Mouse (Mus musculus) heart, embryonic 14.5 days (tissue): ENCODE data around the gene Cav2. TPM values are rescaled to one million over a fixed set of nuclear protein-coding genes. Genes with fewer than 3 reads are reported as not detected.

Experiments
- ATAC-seq: fragments of 200-750 bp; cut with Nextera tagmentation; 2 replicates; pipeline ENCODE4 v1.8.0; 2017; ENCODE audit warnings: low read depth, moderate TSS enrichment; ENCODE audit not compliant: insufficient number of reproducible peaks, insufficient read depth, low FRiP score
- H3K27ac ChIP-seq, 2 experiments: fragments of 200-500 bp in 1 of 2; fragments of 300-500 bp in 1 of 2; sonication (generic) in 1 of 2; replicated peaks in 1 of 2; 2 replicates each; pipeline ENCODE4 v1.5.1; 2012 to 2014; ENCODE audit warnings: low read depth in 2 of 2, low read length in 2 of 2, control low read depth in 1 of 2, mild to moderate bottlenecking in 1 of 2, mixed read lengths in 1 of 2; ENCODE audit not compliant: control insufficient read depth in 1 of 2, insufficient read depth in 1 of 2
- H3K27me3 ChIP-seq: fragments of 300-500 bp; sonication (generic); 2 replicates; pipeline ENCODE4 v1.6.1; 2014; ENCODE audit warnings: mild to moderate bottlenecking, low read length, control low read depth; ENCODE audit not compliant: control insufficient read depth, insufficient read depth
- H3K36me3 ChIP-seq: fragments of 300-500 bp; sonication (generic); 2 replicates; pipeline ENCODE4 v1.6.1; 2014; ENCODE audit warnings: mild to moderate bottlenecking, control low read depth, low read length, mixed read lengths; ENCODE audit not compliant: control insufficient read depth, insufficient read depth
- H3K4me1 ChIP-seq, 2 experiments: fragments of 200-500 bp in 1 of 2; fragments of 300-500 bp in 1 of 2; sonication (generic) in 1 of 2; 2 replicates each; pipeline ENCODE4 v1.6.1; 2012 to 2014; ENCODE audit warnings: low read length in 2 of 2, control low read depth in 1 of 2, mixed read lengths in 1 of 2; ENCODE audit not compliant: control insufficient read depth in 2 of 2, insufficient read depth in 2 of 2
- H3K4me2 ChIP-seq: fragments of 300-500 bp; sonication (generic); 2 replicates; pipeline ENCODE4 v1.6.1; 2014; ENCODE audit warnings: mild to moderate bottlenecking, low read length
- H3K4me3 ChIP-seq, 2 experiments: fragments of 200-500 bp in 1 of 2; fragments of 300-500 bp in 1 of 2; sonication (generic) in 1 of 2; 2 replicates each; pipeline ENCODE4 v1.5.1; 2012 to 2014; ENCODE audit warnings: low read length in 2 of 2, mild to moderate bottlenecking in 2 of 2, control low read depth in 1 of 2, low read depth in 1 of 2, moderate library complexity in 1 of 2; ENCODE audit not compliant: control insufficient read depth in 1 of 2, insufficient read depth in 1 of 2
- H3K9ac ChIP-seq: fragments of 300-500 bp; sonication (generic); 2 replicates; pipeline ENCODE4 v1.6.1; 2014; ENCODE audit warnings: mild to moderate bottlenecking, low read length
- H3K9me3 ChIP-seq: fragments of 300-500 bp; sonication (generic); 2 replicates; pipeline ENCODE4 v1.6.1; 2016; ENCODE audit warnings: low read length, control low read depth; ENCODE audit not compliant: control insufficient read depth
- WGBS: fragments of 180-500 bp; shearing (Covaris S2); extraction: QIAGEN DNeasy Blood & Tissue Kit; methylation state at CpG from one replicate; pipeline ENCODE4 v1.1.7; 2014; 5-methylcytosine and 5-hydroxymethylcytosine counted together
- polyA plus RNA-seq: library from polyadenylated mRNA; unstranded; fragments of >200 nt; fragmentation: Nextera tagmentation; extraction: Ambion mirVana; gene quantifications from 2 replicates; pipeline ENCODE4 v1.2.1, GENCODE M21; 2014

Gene Cav2
- polyA plus RNA-seq, 1 experiment from 2014 or later = 35.8 TPM

DNA sequence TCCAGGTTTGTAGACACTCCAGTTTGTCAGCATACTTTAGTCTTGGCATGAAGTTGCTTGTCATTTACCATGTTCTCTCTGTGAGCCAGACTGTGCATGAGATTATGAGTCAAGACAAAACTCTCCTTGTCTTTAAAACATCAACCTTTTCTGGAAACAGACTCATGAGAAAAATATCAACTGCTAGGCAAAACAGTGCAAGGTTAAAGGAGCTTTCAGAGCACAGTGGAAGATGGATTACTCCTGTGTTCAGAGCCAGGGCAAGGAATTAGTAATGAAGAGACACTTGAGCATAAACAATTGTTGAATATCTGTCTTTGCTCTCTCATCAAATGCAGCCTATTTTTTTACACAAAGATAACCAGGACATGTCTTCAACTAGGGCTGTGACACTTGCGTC is 22.1 kb upstream of the Cav2 start:
- H3K9ac ChIP-seq = no peak overlapping the region
- H3K9me3 ChIP-seq = no peaks in the 10 kb centered on the region
- H3K4me2 ChIP-seq = no peak overlapping the region
- no peaks in the 10 kb centered on the region for H3K4me1 ChIP-seq
- ATAC-seq = no peak
- H3K36me3 ChIP-seq = no peaks in the 10 kb centered on the region
- H3K4me3 ChIP-seq = no peak overlapping the region
- 53% methylated on average over 1 of the region's 1 CpGs for WGBS
- H3K27me3 ChIP-seq = no peaks in the 10 kb centered on the region
- no peak overlapping the region for H3K27ac ChIP-seq

DNA sequence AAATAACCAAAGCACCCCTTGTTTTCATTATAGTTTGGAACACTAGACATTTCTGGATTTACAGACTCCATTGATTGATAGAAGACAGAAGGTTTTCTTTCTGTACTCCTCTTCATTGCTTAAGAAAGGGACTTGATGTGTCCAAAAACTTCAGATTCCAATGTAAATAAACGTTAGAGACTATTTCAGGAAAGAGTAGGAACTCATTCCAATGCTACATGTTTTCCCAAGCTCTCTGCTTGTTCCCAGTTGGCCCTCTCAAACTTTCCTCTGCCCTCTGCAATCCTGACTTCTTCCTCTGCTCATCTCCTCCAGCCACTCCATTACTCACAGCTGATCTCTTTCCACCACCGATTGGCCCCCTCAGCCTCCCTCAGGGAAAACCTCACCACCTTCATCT is 18.2 kb upstream of the Cav2 start:
- no peaks in the 10 kb centered on the region for H3K27me3 ChIP-seq
- H3K9ac ChIP-seq = no peak overlapping the region
- no peak overlapping the region for H3K27ac ChIP-seq
- no peak for ATAC-seq
- no peaks in the 10 kb centered on the region for H3K4me1 ChIP-seq
- H3K36me3 ChIP-seq = no peaks in the 10 kb centered on the region
- no peaks in the 10 kb centered on the region for H3K9me3 ChIP-seq
- no peak overlapping the region for H3K4me3 ChIP-seq
- H3K4me2 ChIP-seq = no peak overlapping the region
- WGBS = 34% methylated on average over 2 of the region's 2 CpGs

DNA sequence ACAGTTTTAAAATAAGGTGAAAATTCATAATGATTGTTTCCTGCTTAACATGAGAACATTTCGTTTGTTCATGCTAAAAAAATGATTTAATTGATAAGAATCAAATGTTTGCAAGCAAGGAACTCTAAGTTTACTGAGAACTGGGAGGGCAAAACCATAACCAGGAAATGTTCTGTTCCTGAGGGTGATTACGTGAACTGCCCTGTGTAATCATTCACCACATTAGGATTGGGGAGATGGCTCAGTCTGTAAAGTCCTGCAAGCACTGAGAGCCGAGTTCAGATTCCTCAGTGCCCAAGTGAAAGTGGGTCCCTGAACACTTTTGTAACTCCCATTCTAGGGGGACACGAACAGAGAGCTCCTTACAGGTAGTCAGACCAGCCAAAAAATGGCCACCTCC is 15.9 kb upstream of the Cav2 start:
- Histone ChIP-seq H3K9me3 (no peaks in the 10 kb centered on the region), H3K36me3 (no peaks in the 10 kb centered on the region), H3K9ac (no peak overlapping the region), H3K27ac (no peak overlapping the region), H3K4me1 (no peaks in the 10 kb centered on the region), H3K4me3 (no peak overlapping the region), H3K4me2 (no peak overlapping the region), H3K27me3 (no peaks in the 10 kb centered on the region)
- ATAC-seq = no peak
- WGBS = 64% methylated on average over 4 of the region's 4 CpGs

- H3K4me3 ChIP-seq = no peak overlapping the region
- no peaks in the 10 kb centered on the region for H3K4me1 ChIP-seq
- no peaks in the 10 kb centered on the region for H3K27me3 ChIP-seq
- no peak overlapping the region for H3K9ac ChIP-seq
- no peaks in the 10 kb centered on the region for H3K36me3 ChIP-seq
- 71% methylated on average over 3 of the region's 3 CpGs for WGBS
- H3K4me2 ChIP-seq = no peak overlapping the region
- no peaks in the 10 kb centered on the region for H3K9me3 ChIP-seq
- H3K27ac ChIP-seq = no peak overlapping the region
- no peak for ATAC-seq
Measured at GRCm38 (mm10) chr6:17266466-17266865, 14.5 kb upstream of the Cav2 start.

DNA sequence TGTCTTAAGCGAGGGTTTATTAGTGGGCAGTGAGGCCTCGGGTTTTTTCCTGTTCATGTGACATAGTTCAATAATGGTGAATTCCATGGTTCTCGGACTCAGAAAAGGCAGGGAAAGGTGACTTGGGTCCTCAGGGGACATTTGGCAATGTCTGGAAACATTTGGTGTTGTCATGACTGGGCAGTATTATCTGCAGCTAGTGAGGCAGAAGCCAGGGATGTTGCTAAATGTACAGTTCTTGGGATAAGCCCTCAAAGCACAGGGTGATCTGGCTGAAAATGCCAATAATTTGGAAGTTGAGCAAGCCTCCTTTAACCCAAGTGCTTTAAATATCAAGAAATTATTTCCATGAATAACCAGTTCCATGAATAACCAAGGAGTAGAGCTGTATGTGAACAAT is 2.6 kb upstream of the Cav2 start:
- peaks cover 3 to 8% of the 10 kb centered on the region in 2 experiments; a peak in 2 of 4 replicates for H3K4me1 ChIP-seq
- no peak for ATAC-seq
- no peaks in the 10 kb centered on the region for H3K9me3 ChIP-seq
- H3K27me3 ChIP-seq = 0 out of 2 replicates have a peak, but pooled peaks cover 5% of the 10 kb centered on the region
- H3K27ac ChIP-seq = no peak overlapping the region
- H3K4me2 ChIP-seq = no peak overlapping the region
- H3K9ac ChIP-seq = no peak overlapping the region
- H3K4me3 ChIP-seq = no peak overlapping the region
- H3K36me3 ChIP-seq = no peaks in the 10 kb centered on the region
- 76% methylated on average over 3 of the region's 3 CpGs for WGBS

- Histone ChIP-seq H3K27ac (peak overlapping the region; percentile 84 to 85), H3K4me1 (peaks cover 3 to 8% of the 10 kb centered on the region in 2 experiments; a peak in 2 of 4 replicates), H3K9me3 (no peaks in the 10 kb centered on the region), H3K9ac (peak overlapping the region; percentile 74), H3K27me3 (0 out of 2 replicates have a peak, but pooled peaks cover 5% of the 10 kb centered on the region), H3K4me3 (peak overlapping the region; percentile 46 to 59), H3K36me3 (no peaks in the 10 kb centered on the region), H3K4me2 (peak overlapping the region; percentile 93)
- ATAC-seq = no peak
- 20% methylated on average over 8 of the region's 8 CpGs for WGBS
Measured at GRCm38 (mm10) chr6:17281757-17282092, 740 bp downstream of the Cav2 start.

DNA sequence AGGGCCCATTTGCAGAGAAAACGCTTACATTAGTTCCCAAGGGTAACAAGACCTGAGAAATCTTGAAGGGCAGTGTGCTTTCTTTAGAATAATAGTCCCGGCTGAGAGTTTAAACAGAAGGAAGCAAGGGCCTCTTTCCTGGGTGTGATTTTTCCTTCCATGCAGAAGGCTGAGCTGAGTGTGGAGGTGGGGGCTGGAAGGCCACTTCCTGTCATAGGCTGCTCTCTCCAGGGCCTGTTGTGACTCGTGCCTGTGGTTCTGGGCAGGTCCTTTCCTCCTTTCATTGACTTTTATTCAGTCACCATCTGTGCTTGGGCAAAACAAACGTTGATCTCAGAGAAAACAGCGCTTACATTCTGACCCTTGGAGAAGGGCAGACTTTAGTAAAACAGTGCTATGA is 1.2 kb downstream of the Cav2 start:
- H3K9me3 ChIP-seq = no peaks in the 10 kb centered on the region
- H3K27me3 ChIP-seq = 0 out of 2 replicates have a peak, but pooled peaks cover 5% of the 10 kb centered on the region
- 49% methylated on average over 5 of the region's 5 CpGs for WGBS
- peak overlapping the region; percentile 74; the same call in 1 of the 2 replicates for H3K9ac ChIP-seq
- H3K36me3 ChIP-seq = no peaks in the 10 kb centered on the region
- H3K4me1 ChIP-seq = peaks cover 3 to 8% of the 10 kb centered on the region in 2 experiments; a peak in 2 of 4 replicates
- peak overlapping the region; percentile 78 to 84 for H3K27ac ChIP-seq
- peak; percentile 57 for ATAC-seq
- peak overlapping the region; percentile 46 to 59 for H3K4me3 ChIP-seq
- H3K4me2 ChIP-seq = peak overlapping the region; percentile 93

GRCm38 (mm10) chr6:17283834-17284233 is 2.8 kb downstream of the Cav2 start:
- 65% methylated on average over 3 of the region's 3 CpGs for WGBS
- ATAC-seq = no peak
- no peaks in the 10 kb centered on the region for H3K9me3 ChIP-seq

More at GRCm38 (mm10) chr6:17283834-17284233, 2.8 kb downstream of the Cav2 start:
- Histone ChIP-seq H3K27me3 (0 out of 2 replicates have a peak, but pooled peaks cover 5% of the 10 kb centered on the region), H3K4me1 (peaks cover 3 to 8% of the 10 kb centered on the region in 2 experiments; a peak in 2 of 4 replicates), H3K4me3 (no peak overlapping the region), H3K27ac (no peak overlapping the region), H3K9ac (no peak overlapping the region), H3K4me2 (no peak overlapping the region), H3K36me3 (no peaks in the 10 kb centered on the region)
